Mouse (Mus musculus): Measurements from ENCODE around the gene Tcf7.

- TF ChIP-seq GATA1 (IDR thresholded peaks at IDR 0.05; ENCODE audit: borderline replicate concordance, low read length) (no peak), FLI1 (IDR thresholded peaks at IDR 0.05; ENCODE audit: low read length) (no peak)
Measured at GRCm38 (mm10) chr11:52314102-52314793, 31.4 kb upstream of the Tcf7 start.

Data from megakaryocyte, embryonic 14.5 days (primary cell).